8 mouse cellular contexts compared by ENCODE assay signal in genomic region chr1:57969327-57970271, GRCm38 (mm10). TPM values are rescaled to one million over a fixed set of nuclear protein-coding genes. Genes with fewer than 3 reads are reported as not detected.
DNase-seq lines count a peak whose midpoint lies in the region; ATAC-seq and TF ChIP-seq lines count a peak whose summit lies in the region.

No protein-coding gene starts in this region.

- peak; percentile 86 for DNase-seq in 416B (ENCODE audit: low read depth)
- DNase-seq in heart, adult 9 months (ENCODE audit: low spot score in 2 of 2), result peak; percentile 95 to 96
- peak; percentile 76 to 87 for DNase-seq in monocyte, adult 2 months (ENCODE audit: low read depth in 1 of 2, low spot score in 2 of 2)
- peak; percentile 90 to 93 for DNase-seq in spleen, postnatal 36 days (ENCODE audit: low spot score in 2 of 2)

- H3K9ac ChIP-seq in embryonic facial prominence, embryonic 15.5 days, result peak overlapping the region; percentile 86
- peak overlapping the region; percentile 90 for H3K9ac ChIP-seq in kidney, embryonic 14.5 days (ENCODE audit: low read depth, low read length)
- H3K9ac ChIP-seq in limb, embryonic 15.5 days, result peak overlapping the region; percentile 91

- H3K27me3 ChIP-seq in embryonic facial prominence, embryonic 15.5 days, result no peaks in the 10 kb centered on the region
- no peaks in the 10 kb centered on the region for H3K27me3 ChIP-seq in kidney, embryonic 14.5 days (ENCODE audit: control insufficient read depth, insufficient read depth, low read length)
- H3K27me3 ChIP-seq in limb, embryonic 15.5 days, result no peaks in the 10 kb centered on the region

- H3K27ac ChIP-seq in bone marrow, adult 2 months (ENCODE audit: control insufficient read depth, insufficient read depth, low read depth, low read length, poor library complexity), result peak overlapping the region; percentile 48
- peak overlapping the region; percentile 82 for H3K27ac ChIP-seq in embryonic facial prominence, embryonic 15.5 days (replicated peaks)
- H3K27ac ChIP-seq in kidney, embryonic 14.5 days (ENCODE audit: low read depth, low read length), result peak overlapping the region; percentile 71; the same call in 1 of the 2 replicates
- peak overlapping the region; percentile 91 for H3K27ac ChIP-seq in limb, embryonic 15.5 days

- H3K4me2 ChIP-seq in embryonic facial prominence, embryonic 15.5 days (replicated peaks), result peak overlapping the region; percentile 73
- H3K4me2 ChIP-seq in kidney, embryonic 14.5 days (replicated peaks; ENCODE audit: low read depth, low read length), result peak overlapping the region; percentile 72
- peak overlapping the region; percentile 70 for H3K4me2 ChIP-seq in limb, embryonic 15.5 days

- peaks cover 13% of the 10 kb centered on the region; the same call in 1 of the 2 replicates for H3K36me3 ChIP-seq in embryonic facial prominence, embryonic 15.5 days
- H3K36me3 ChIP-seq in kidney, embryonic 14.5 days (ENCODE audit: control insufficient read depth, insufficient read depth, low read length), result peaks cover 15% of the 10 kb centered on the region
- H3K36me3 ChIP-seq in limb, embryonic 15.5 days, result peaks cover 19% of the 10 kb centered on the region

- H3K4me1 ChIP-seq in bone marrow, adult 2 months (ENCODE audit: control insufficient read depth, insufficient read depth, low read length), result no peaks in the 10 kb centered on the region; the same call in 1 of the 2 replicates
- peaks cover 12% of the 10 kb centered on the region for H3K4me1 ChIP-seq in embryonic facial prominence, embryonic 15.5 days
- H3K4me1 ChIP-seq in kidney, embryonic 14.5 days (ENCODE audit: control insufficient read depth, insufficient read depth, low read length), result peaks cover 10% of the 10 kb centered on the region; the same call in 1 of the 2 replicates
- peaks cover 13% of the 10 kb centered on the region for H3K4me1 ChIP-seq in limb, embryonic 15.5 days

- peak; percentile 91 for TF ChIP-seq POLR2A in bone marrow, adult 2 months (IDR thresholded peaks at IDR 0.05; ENCODE audit: borderline replicate concordance, control insufficient read depth, low read depth, low read length)

- H3K4me3 ChIP-seq in bone marrow, adult 2 months (replicated peaks; ENCODE audit: control insufficient read depth, low read depth, low read length), result peak overlapping the region; percentile 80
- H3K4me3 ChIP-seq in embryonic facial prominence, embryonic 15.5 days (replicated peaks), result peak overlapping the region; percentile 79
- H3K4me3 ChIP-seq in kidney, embryonic 14.5 days (ENCODE audit: low read length), result peak overlapping the region; percentile 77
- H3K4me3 ChIP-seq in limb, embryonic 15.5 days, result peak overlapping the region; percentile 85

- under 1% methylated on average over 65 of the region's 65 CpGs for WGBS in bone marrow, adult 2 months
- WGBS in embryonic facial prominence, embryonic 15.5 days, result under 1% methylated on average over 65 of the region's 65 CpGs
- WGBS in kidney, embryonic 14.5 days, result under 1% methylated on average over 64 of the region's 65 CpGs
- WGBS in limb, embryonic 15.5 days, result under 1% methylated on average over 65 of the region's 65 CpGs

- no peaks in the 10 kb centered on the region for H3K9me3 ChIP-seq in embryonic facial prominence, embryonic 15.5 days (replicated peaks)
- H3K9me3 ChIP-seq in kidney, embryonic 14.5 days (ENCODE audit: control insufficient read depth, low read length), result no peaks in the 10 kb centered on the region
- no peaks in the 10 kb centered on the region for H3K9me3 ChIP-seq in limb, embryonic 15.5 days

- ATAC-seq in embryonic facial prominence, embryonic 15.5 days (ENCODE audit: insufficient number of reproducible peaks, low FRiP score, low TSS enrichment, low read depth), result peak; percentile 95
- ATAC-seq in kidney, embryonic 14.5 days (ENCODE audit: low FRiP score, low TSS enrichment), result peak; percentile 96
- peak; percentile 95 for ATAC-seq in limb, embryonic 15.5 days (ENCODE audit: insufficient number of reproducible peaks, low FRiP score, low TSS enrichment, low read depth)

- TF ChIP-seq CTCF in bone marrow, adult 2 months (IDR thresholded peaks at IDR 0.05; ENCODE audit: control insufficient read depth, insufficient read depth, low read length), result peak; percentile 75

RNA-seq across cellular contexts. Expression of gene Sgo2a, which starts 26.2 kb away (rescaled TPM):
- polyA plus RNA-seq in bone marrow, adult 2 months (2011; ENCODE audit: insufficient read depth, insufficient read length, low replicate concordance, missing spikeins), result 7.0 and 12.0 TPM in 2 replicates
- polyA plus RNA-seq in embryonic facial prominence, embryonic 15.5 days (2015; fragmentation: Nextera tagmentation; extraction: Ambion mirVana), result 12.5 and 14.8 TPM in 2 replicates
- polyA plus RNA-seq in kidney, embryonic 14.5 days (2014; fragmentation: Nextera tagmentation; extraction: Ambion mirVana), result 19.6 and 23.7 TPM in 2 replicates
- 15.1 and 15.2 TPM in 2 replicates for polyA plus RNA-seq in limb, embryonic 15.5 days (2015; fragmentation: Nextera tagmentation; extraction: Ambion mirVana)

RNA-seq across cellular contexts. Expression of gene Kctd18, which starts 49.2 kb away (rescaled TPM):
- 8.2 and 8.8 TPM in 2 replicates for polyA plus RNA-seq in bone marrow, adult 2 months (2011; ENCODE audit: insufficient read depth, insufficient read length, low replicate concordance, missing spikeins)
- polyA plus RNA-seq in embryonic facial prominence, embryonic 15.5 days (2015; fragmentation: Nextera tagmentation; extraction: Ambion mirVana), result 20.4 and 21.6 TPM in 2 replicates
- 10.3 and 16.1 TPM in 2 replicates for polyA plus RNA-seq in kidney, embryonic 14.5 days (2014; fragmentation: Nextera tagmentation; extraction: Ambion mirVana)
- 20.5 and 22.3 TPM in 2 replicates for polyA plus RNA-seq in limb, embryonic 15.5 days (2015; fragmentation: Nextera tagmentation; extraction: Ambion mirVana)

Comparison
In these comparisons a context has a peak if more than half of its experiments do, and no peak if none do; other contexts are left out.
1. Peak in every context shown above with its lines: DNase-seq, ATAC-seq, H3K4me3 ChIP-seq and H3K27ac ChIP-seq.